Mouse (Mus musculus) frontal cortex, postnatal 14 days (tissue): Measurements from ENCODE around the gene Pros1.

ENCODE experiments used
- DNase-seq, 2 experiments: peaks; one replicate each; pipeline ENCODE4 v3.0.0; 2022; ENCODE audit warnings: low spot score in 2 of 2

The Pros1 gene

DNA sequence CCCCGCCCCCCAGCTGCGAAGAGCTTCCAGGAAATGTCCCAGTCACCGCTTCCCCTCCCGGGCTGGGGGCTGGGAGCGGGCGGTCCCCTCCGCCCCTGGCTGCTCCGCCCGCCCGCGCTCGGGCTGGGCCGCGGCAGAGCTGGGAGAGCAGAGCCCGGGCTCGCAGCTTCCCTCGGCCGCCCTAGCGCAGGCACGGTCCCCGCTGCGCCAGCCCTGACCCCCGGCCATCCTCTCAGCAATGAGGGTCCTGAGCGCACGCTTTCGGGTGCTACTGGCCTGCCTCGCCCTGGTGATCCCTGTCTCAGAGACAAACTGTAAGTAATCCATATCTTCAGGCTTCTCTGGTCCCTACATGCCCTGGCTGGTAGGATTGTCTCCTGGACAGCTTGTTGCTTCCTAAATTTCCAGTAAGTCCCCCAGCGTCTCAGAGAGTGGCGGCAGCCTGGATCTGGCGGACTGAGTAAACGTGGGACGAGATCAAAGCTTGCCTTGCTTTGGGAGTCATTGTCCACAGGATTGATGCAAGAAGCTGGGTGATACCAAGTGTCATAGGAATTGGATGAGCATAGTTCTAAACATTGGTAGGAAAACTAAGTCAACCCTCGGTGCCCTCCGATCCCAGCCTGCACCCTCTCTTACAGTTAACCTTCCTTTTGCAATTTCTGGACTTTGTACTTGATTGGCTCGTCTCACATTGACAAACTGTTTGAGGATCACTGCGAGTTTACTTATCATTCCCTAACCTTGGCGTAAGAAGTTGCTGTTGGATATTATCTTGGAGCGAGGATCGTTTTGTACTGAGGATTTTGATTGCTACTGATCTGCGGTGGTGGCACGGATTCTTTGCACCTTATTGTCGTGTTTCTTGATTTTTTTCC is at the start of gene Pros1:
Pros1 (plus strand) TSS at position 117 of the 878 bp plus-strand sequence.
- DNase-seq, result peak in 1 of 2 experiments; percentile 21

DNA sequence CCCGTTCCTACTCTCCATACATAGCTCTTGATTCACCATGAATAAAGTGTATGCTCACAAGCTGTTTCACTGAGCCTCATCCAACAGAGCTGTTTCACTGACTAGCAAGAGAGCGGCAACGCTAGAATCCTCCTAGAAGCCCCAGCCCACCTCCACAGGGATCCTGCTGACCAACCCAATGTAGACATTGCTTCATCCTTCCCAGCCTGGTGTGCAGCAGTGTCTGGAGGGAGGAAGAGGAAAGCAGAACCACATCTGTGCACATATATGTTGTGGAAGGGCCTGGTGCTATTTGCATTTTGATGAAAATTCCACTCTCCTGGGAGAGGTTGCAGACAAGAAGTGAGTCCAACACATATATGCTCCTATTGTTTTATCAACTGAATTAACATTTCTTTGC is 49.5 kb upstream of the Pros1 start:
- DNase-seq, result no peak

DNA sequence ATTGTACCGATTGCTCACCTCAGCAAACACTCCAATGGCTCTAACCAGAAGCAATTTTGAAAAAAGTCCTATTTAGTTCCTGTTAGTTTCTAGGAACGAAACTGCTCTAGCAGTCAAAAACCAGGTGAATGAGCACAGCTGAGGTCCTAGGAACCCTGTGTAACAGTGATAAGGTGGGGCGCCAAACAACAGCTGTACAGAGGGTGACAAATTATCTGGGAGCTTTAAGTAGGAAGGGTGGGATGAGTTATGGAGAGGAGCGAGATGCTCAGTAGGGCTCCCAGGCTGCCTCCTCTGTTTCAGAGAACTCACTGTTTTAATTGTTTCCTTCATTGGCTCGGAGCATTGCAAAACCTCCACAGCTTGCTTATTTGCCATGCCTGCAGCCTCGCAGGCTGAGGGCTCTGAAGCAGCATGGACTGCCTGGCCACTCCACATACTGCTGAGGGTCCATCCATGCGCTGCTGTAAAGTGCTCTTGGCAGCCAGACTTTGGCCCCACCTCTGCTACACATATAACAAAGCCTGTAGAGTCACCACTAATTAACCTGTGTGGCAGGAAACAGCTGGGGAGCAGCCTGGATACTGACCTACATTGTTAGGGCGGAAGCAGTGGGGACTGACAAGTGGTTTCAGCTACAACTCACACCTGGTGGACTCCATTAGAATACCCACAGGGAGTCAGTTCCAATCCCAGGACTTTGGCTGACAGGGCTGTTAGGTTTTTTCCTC is 46.7 kb upstream of the Pros1 start:
- no peak for DNase-seq

DNA sequence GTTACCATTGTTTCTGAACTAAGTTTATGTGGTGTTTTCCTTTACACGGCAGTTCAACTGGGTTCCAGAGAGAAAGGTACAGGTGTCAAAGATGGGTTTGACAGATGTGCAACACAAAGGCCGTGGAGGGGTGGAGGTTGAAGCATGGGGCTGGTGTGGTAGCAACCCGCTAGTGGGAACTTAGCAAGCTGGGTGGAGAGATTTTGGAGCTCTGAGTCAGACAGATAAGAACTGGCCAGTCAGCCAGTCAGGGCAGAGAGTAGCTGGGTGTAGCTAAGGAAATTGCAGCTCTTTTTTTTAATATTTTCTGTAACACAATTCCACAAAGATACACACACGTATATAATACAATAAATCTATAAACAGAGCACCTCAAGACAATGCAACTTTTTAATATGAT is 43.3 kb upstream of the Pros1 start:
- no peak for DNase-seq

DNA sequence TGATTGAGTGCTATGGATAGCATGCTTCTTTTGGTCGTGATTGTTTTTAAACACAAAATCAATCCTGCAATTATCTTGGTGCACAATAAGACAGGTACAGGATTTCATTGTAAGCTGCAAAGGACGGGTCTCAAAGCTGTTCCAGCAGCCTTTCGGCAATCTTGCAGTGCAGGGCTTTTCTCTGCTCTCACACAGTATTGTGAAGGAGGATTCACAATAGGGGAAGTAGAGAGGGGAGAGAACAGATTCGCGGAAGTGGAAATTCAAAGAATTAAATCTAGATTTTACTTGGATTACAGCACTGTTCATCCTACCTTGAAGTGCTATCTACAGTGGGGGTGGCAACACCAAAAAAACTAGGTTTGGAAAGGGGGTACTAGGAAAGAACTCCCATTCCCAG is 40.3 kb upstream of the Pros1 start:
- DNase-seq, result no peak

DNA sequence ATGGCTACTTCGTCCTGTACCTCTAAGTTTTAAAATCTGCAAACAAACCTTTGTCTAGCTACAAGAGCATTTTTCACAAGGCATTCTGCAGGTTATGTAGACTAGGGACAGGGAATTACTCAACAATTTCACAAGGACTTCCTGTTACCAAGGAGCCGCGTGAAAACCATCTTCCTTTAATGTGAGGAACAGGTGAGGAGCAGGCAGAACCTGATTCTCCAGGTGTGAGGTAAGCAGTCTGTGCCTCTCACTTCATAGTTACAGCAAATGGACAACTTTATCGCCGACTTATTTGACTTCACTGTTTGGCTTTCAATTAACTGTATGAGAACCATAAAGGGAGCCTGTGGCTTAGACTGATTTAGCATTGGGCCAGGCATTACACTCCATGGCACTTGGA is 39.6 kb upstream of the Pros1 start, which contains the start of gene Stx19:
Stx19 (plus strand) TSS at position 186 of the 400 bp plus-strand sequence.
- no peak for DNase-seq

DNA sequence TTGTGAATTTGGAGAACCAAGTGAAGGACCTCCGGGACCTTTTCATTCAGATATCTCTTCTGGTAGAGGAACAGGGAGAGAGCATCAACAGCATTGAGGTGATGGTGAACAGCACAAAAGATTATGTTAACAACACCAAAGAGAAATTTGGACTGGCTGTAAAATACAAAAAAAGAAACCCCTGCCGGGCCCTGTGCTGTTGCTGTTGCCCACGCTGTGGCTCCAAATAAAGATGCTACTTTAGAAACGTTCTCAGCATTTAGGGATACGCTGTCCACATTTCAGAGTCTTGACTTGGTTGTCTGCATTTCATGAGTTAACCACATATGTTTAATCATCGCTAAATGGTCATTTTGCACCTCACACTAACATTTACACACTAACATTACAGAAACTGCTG is 31.6 kb upstream of the Pros1 start:
- no peak for DNase-seq

DNA sequence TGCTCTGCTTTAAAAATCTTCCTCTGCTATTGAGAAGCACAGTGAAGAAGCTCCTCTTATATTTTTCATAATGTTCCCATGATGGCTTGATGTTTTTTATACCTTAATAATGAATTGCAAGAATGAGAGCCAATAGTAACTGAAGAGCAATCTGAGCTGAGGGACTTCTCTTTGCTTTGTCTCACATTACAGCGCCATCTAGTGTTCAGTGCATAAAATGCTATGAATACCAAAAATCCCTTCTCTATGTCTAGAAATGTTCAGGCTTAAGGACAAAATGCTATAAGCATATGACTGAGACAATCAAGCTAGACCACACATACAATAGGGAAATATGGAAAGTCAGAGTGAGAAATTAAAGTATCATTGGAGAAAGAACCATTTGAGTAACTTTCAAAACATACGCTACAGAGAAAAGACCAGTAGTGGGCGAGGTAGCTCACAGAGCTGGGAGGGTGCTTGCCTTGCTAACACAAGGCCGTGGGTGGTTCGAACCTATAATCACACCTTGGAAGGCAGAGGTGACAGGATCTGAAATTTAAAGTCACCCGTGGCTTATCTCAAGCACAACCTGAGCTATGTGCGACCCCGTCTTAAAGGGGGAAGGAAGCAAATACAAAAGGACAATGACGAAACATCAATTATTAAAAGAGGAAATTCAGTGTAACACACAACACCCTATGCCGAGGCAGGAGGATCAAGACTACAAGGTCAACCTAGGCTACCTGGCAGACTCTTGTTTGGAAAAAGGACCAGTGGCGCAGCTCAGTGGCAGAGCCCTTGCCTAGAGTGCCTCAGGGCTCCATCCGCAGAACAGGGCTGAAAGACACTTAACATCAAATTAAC is 27.7 kb upstream of the Pros1 start:
- no peak for DNase-seq

DNA sequence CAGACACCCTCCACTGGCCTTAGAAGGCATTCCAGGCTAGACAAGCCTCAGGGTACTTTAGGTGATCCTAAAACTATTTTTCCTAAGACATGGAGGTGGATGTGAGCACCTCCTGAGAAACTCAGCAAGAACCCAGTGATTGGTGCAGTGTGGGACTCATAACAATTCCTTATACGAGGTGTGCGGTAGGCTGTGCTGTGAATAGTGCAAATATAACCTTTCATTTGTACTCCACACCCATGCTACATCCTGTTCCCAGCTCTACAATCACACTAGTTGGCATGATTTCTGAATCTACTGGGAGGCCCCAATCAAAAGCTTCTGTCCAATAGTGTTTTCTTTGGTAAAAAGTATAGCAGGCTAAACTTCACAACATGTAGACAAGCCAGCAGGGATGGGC is 22.1 kb upstream of the Pros1 start:
- no peak for DNase-seq

DNA sequence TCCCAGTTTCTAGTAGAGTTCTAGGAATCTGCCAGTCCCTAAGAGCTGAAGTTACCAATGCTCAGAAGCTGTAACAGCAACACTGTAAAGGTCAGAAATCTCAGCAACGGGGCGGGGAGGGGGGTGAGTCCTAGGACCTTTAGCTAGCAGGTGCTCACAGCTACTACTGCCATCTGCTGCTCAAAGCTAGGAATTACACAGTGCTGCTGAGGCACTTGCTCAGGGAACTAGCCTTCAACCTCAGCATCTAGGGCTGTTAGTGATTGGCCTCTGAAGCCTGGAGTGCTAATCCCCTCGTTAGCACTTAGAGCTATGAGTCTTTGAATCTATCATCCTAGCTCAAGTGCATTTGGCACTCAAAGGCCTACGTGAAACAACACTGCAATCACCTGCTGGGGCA is 21.6 kb upstream of the Pros1 start:
- DNase-seq, result peak in 1 of 2 experiments; percentile 19

DNA sequence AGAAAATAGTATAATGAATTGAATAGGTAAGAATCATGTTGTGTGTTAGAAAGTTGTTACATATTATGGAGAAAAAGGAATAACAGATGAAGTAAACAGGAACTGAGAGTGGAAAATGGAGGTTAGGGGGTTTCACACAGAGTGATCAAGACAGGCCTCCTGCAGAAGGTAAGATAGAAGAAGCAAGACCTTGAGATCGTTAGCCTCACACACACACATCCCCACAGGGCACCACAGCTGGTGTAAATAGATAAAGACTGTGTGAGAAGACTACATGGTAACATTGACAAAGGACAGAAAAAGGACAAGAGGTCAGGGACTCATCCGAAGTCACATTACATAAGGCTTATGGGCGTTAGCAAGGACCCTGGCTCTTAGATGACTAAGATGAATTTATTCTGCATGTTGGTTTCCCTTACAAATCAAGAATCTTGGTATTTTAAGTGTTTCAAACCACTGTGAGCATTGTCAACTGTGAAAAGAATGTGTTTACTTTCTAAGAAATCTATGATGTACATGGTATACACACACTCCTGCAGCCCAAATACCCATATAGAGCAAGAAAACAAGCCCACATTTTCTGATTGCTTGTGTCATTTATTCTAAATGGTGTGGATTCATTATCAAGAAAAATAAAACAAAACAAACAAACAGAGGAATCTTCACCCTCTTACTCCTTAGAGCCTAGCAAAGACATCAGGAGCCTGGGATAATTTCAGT is 19.9 kb upstream of the Pros1 start:
- DNase-seq, result no peak

DNA sequence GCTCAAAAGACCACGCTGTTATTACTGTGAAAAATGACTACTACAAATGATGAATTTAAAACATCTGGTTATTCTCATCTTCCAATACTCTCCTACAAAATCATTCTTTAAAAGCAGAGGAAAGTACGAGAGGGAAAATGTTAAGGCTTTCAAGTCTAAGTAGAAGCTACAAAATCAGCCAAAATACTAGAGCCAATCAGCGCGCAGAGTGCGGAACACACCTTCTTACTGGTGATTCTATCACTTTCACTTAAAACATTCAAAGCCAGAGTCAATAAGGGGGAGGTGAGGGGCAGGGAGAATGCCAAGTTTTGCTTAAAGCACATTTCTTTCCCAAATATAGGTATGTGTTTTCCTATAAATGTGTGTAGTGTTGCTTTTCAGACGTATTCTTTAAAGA is 8.8 kb upstream of the Pros1 start:
- DNase-seq, result no peak

DNA sequence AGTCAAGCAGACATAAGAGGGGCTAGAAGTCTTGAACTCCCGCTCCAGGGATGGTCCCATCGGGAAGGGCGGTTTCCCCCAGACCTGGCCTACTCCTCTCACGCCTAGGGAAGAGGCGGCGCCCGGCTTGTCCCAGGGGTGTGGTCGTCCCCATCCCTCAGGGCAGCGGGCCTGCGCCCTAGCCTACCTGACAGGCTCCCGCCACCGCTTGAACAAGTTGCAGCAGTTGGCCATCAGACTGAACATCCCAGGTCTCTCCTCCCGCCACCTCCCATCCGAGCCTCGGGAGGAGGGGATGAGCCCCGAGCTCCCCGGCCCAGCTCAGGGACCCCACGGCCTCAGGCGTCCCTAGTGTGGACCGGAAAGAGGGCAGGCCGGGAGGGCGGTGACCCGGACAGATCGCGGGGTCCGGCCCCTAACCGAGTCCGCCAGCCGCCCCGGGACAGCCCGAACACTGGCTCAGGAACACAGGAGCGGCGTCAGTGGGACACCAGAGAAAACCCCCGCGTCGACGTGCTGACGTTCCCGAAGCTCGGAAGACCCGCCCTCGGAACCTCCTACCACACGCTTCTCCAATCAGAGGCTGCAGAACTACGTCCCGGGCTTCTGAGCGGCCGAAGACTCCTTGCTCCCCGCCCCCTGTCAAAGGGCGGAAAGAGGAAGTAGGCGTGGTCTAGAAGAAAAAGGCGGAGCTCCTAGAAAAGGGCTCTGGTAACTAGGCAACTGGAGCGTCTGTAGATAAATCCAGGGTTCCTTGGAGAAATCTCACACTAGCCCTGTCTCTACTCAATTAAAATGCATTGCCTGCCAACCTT is 7.4 kb upstream of the Pros1 start, which contains the start of gene Arl13b:
Arl13b (minus strand) TSS at position 543 of the 815 bp plus-strand sequence.
- DNase-seq, result peak; percentile 92 to 94

DNA sequence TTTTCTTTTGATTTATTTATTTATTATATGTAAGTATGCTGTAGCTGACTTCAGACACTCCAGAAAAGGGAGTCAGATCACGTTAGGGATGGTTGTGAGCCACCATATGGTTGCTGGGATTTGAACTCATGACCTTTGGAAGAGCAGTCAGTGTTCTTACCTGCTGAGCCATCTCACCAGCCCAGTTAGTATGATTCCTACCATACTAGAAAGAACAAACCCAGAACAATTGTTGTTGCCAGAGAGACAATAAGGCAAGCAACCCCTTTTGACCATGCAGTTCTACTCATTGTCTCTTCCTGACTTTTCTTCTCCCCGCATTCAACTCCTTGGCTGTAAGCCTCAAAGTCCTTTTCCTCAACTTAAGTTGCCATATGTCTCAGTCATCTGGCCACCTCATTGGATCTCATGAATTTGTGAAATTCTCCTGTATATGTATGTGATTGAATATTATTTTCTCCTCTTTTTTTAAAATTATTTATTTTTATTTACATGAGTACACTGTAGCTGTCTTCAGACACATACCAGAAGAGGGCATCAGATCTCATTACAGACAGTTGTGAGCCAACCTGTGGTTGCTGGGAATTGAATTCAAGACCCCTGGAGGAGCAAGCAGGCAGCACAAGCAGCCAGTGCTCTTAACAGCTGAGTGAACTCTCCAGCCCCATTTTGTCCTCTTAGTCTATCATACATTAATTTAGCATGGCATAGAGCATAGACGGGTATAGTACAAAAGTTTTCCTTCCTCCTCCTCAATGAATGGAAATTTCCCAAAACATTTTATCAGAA is 1.4 kb upstream of the Pros1 start:
- DNase-seq, result no peak

DNA sequence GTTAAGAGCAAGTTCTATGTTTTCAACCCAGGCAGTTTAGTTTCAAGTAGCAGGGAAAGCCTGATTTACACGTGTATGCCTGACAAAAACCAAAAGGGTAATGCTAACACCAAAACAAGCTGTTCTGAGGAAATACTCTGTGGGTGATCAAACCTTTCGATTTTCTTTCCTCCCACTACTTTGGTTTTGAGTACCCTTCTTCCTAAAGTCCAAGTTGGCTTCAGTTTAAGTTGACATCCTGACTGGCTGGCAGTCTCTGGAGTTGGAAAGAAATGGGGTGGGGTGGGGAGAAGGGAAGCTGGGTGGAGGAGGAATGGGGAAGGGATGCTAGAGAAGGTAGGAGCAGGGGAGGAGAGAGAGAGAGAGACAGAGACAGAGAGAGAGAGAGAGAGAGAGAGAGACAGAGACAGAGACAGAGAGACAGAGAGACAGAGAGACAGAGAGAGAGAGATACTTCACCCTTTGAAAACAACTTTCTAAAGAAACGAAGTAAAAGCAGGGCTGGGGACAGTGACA is 438 bp upstream of the Pros1 start:
- DNase-seq, result no peak

DNA sequence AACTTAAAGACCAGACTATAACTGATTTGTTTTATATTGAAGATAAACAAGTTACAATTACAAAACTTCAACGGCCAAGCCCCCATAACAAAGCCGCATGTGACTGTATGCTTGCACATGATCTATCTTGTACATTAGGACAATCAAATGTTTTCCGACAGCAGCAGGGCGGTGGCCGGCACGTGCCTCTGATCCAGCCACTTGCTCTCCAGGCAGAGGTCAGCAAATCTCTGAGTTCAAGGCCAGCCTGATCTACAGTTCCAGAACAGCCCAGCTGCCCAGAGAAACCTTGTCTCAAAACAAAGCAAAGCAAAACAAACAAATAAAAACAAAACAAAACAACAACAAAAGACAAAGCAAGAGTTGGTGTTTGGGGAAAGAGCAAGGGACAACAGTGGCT is 1.3 kb downstream of the Pros1 start:
- no peak for DNase-seq

DNA sequence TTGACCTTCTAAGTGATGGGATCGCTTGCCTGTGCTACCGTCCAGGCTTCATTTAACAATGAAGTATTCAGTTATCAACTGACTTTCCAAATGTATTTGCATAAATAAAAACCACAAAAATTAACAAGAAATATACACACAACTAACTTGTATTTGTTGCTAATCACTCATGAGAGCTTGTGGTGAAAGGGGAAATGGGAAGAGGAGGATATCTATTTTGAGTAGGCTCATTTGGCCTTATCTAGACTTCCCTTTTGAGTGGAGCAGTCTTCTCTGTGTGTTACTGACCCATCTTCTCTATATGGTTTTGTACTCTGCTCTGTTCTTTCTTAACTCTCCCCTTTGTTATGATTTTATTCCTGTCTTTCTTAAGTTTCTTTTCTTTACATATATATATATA is 2.2 kb downstream of the Pros1 start:
- no peak for DNase-seq

DNA sequence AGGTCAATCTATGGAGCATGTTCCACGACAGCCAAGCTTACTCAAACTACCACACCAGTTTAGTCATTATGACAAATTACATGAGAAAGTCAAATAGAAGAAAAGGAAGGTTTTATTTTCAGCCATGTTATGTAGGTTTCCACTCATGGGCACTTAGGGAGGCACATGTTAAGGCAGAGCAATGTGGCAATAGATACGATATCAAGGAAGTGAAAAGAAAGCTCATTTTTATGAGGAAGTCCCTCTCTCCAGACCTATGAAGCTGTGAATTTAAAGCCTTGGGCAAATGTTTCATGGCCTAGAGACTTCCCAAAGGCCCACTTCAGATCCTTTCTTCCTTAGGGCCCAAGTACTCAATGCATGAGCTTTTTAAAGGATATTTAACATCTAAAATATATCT is 3.4 kb downstream of the Pros1 start:
- no peak for DNase-seq

DNA sequence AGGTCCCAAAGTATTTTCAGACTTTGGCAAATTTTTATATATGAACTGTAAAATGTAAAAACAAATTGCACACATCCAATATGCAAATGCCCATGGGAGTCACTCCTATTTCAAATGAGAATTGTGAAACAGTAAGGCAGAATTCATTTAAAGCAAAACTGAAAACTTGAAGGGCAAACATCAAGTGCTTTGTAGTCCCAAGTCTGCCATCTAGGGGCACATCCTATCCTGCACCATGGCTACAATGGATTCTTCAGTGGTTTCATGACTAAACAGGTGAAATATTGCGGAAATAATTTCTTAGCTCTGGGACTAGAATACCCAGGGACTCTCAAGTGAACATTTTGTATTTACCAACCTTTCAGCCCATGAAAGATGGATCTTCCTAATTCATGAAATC is 3.9 kb downstream of the Pros1 start:
- no peak for DNase-seq
